Mouse (Mus musculus) liver, adult 2 months (tissue): ENCODE measurements around the gene Gphb5.

Experiments used
- CTCF ChIP-seq: fragments of 200-500 bp; IDR thresholded peaks from 2 replicates; pipeline ENCODE4 v1.5.1; 2011; ENCODE audit warnings: low read depth, low read length, control low read depth
- POLR2A ChIP-seq: fragments of 200-500 bp; IDR thresholded peaks from 2 replicates; pipeline ENCODE4 v1.6.1; 2011; ENCODE audit warnings: low read length, control low read depth; ENCODE audit not compliant: insufficient read depth; ENCODE audit errors: extremely low read depth

GRCm38 (mm10) chr12:75464016-75464769 is 47.6 kb upstream of the Gphb5 start:
- TF ChIP-seq POLR2A, result no peak
- TF ChIP-seq CTCF, result peak; percentile 72
